Mouse (Mus musculus): ENCODE data around the gene Diexf. TPM values are rescaled to one million over a fixed set of nuclear protein-coding genes. Genes with fewer than 3 reads are reported as not detected.

Gene Diexf
- polyA plus RNA-seq, 1 experiment from 2014 or later, result 9.6 TPM

DNA sequence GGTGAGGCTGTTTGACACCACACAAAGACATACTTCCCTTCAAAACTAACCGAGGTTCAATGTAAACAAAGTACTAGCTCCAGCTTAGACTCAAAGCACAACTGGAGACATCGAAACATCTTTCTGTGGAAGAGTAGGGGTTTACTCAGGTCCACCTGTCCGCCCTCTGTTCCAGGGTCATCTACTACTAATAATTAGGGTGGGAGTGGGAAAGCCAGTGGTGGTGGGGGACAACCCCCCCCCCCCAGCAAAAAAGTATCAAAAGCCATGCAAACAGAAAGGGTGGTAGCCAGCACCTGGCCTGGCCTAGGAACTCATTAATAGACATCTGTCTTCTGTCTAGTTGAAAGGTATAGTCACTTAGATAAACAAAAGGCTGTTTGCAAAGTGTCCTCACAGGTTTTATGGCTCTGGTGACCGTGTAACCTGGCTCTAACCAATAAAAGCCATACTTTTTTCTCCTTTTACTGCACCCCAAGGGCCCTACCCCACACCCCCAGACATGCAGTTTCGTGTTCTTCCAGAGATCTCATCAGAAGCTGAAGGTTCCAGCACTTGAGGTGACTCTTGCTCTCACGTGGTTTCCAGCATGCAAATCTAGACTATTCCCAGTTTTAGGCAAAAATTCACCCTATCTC, 1.4 kb upstream of the Diexf start:
- DNase-seq (ENCODE audit: low spot score) (no peak), ATAC-seq (ENCODE audit: low read depth) (no peak)
- no peak overlapping the region for H3K9ac ChIP-seq (ENCODE audit: low read depth, low read length)
- H3K36me3 ChIP-seq (ENCODE audit: control insufficient read depth, insufficient read depth, low read length), result peaks cover 19% of the 10 kb centered on the region
- no peaks in the 10 kb centered on the region for H3K9me3 ChIP-seq (ENCODE audit: control insufficient read depth, low read length)
- peaks cover 5% of the 10 kb centered on the region; the same call in 1 of the 2 replicates for H3K4me1 ChIP-seq (ENCODE audit: control insufficient read depth, insufficient read depth, low read length)
- no peak overlapping the region for H3K27ac ChIP-seq (replicated peaks; ENCODE audit: low read depth, low read length)
- H3K4me2 ChIP-seq (ENCODE audit: low read depth, low read length), result no peak overlapping the region
- no peak overlapping the region for H3K4me3 ChIP-seq (ENCODE audit: low read depth, low read length)
- H3K27me3 ChIP-seq (replicated peaks; ENCODE audit: control insufficient read depth, insufficient read depth, low read length), result no peaks in the 10 kb centered on the region
- WGBS, result 74% methylated on average over 6 of the region's 6 CpGs

DNA sequence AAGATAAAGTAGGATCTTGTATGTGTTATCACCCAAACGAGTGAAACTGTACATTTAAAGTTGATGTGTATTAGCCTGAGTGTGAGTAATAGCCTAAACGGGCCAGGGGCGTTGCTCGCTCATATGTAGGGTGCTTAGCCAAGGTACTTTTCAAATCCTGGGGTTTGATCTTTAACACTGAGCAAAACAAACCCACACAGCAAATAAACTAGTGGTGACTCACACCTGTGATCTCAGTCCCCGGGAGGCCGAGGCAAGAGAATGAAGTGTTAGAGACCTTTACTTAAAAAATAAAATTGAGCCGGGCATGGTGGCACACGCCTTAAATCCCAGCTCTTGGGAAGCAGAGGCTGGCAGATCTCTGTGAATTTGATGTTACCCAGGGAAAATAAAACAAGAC, 767 bp upstream of the Diexf start:
- H3K36me3 ChIP-seq (ENCODE audit: control insufficient read depth, insufficient read depth, low read length), result peaks cover 19% of the 10 kb centered on the region

DNA sequence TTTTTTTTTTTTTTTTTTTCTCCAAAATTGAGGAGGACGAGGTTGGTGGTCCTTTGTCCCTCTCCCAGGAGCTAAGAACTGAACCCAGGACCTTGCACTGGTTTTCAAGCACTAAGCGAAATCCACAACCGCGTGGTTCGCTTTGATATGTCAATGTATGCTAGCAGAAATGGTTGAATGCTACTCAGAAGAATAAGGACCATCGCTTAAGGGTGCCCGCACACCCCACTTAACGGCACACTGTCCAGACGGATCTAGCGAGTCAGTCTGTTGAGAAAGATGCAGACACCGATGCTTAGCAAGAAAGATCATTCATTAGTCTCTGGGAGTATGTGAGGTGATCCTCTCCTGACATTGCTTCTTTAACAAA, 369 bp upstream of the Diexf start:
- H3K4me1 ChIP-seq (ENCODE audit: control insufficient read depth, insufficient read depth, low read length), result peaks cover 5% of the 10 kb centered on the region; the same call in 1 of the 2 replicates
- H3K4me2 ChIP-seq (ENCODE audit: low read depth, low read length), result peak overlapping the region; percentile 67
- no peaks in the 10 kb centered on the region for H3K27me3 ChIP-seq (replicated peaks; ENCODE audit: control insufficient read depth, insufficient read depth, low read length)
- peak; percentile 27 for ATAC-seq (ENCODE audit: low read depth)
- no peaks in the 10 kb centered on the region for H3K9me3 ChIP-seq (ENCODE audit: control insufficient read depth, low read length)
- no peak for DNase-seq (ENCODE audit: low spot score)
- 30% methylated on average over 11 of the region's 11 CpGs for WGBS
- H3K4me3 ChIP-seq (ENCODE audit: low read depth, low read length), result peak overlapping the region; percentile 100
- no peak overlapping the region for H3K27ac ChIP-seq (replicated peaks; ENCODE audit: low read depth, low read length)
- peak overlapping the region; percentile 58; the same call in 1 of the 2 replicates for H3K9ac ChIP-seq (ENCODE audit: low read depth, low read length)
- peaks cover 19% of the 10 kb centered on the region for H3K36me3 ChIP-seq (ENCODE audit: control insufficient read depth, insufficient read depth, low read length)

More for the DNA sequence above, 767 bp upstream of the Diexf start:
- Histone ChIP-seq H3K9me3 (ENCODE audit: control insufficient read depth, low read length) (no peaks in the 10 kb centered on the region), H3K4me3 (ENCODE audit: low read depth, low read length) (no peak overlapping the region), H3K27me3 (replicated peaks; ENCODE audit: control insufficient read depth, insufficient read depth, low read length) (no peaks in the 10 kb centered on the region), H3K4me1 (ENCODE audit: control insufficient read depth, insufficient read depth, low read length) (peaks cover 5% of the 10 kb centered on the region; the same call in 1 of the 2 replicates), H3K9ac (ENCODE audit: low read depth, low read length) (no peak overlapping the region), H3K4me2 (ENCODE audit: low read depth, low read length) (peak overlapping the region; percentile 67), H3K27ac (replicated peaks; ENCODE audit: low read depth, low read length) (no peak overlapping the region)
- ATAC-seq (ENCODE audit: low read depth) (no peak), DNase-seq (ENCODE audit: low spot score) (no peak)
- WGBS, result 85% methylated on average over 8 of the region's 8 CpGs

DNA sequence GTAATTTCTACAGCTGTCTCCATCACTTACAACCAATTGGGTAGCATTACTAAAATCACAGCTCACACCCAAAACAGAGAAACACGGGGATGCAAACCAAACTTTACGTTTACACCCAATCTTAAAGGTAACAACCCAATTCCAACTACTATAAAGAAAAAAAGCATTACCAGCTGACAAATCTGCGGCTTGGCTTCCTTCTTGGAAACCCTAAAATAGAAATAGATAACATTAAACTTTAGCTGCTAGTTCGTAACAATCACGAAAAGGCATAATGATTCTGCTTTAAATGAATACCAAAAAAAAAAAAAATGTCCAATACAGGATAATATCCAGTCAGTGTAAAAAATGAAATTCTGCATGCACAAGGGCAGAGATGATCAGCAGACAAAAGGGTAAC, 751 bp downstream of the Diexf start:
- DNase-seq (ENCODE audit: low spot score) (no peak), ATAC-seq (ENCODE audit: low read depth) (no peak)

DNA sequence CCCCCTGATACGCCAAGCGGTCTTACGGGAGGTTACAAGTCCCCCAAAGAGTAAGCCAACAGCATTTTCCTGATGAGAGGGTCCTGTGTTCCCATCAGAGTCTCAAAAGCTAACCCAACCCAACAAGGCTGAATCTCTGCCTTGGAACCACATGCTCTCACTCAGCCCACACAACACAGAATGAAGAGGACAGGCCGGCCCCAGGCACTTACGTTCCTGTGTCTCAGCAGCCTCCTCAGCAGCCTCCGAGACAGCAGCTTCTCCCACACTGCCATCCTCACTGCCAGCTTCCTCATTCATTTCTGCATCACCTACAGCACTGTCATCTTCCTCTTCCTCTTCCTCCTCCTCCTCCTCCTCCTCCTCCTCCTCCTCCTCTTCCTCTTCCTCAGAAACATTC, 2.0 kb downstream of the Diexf start:
- no peak for ATAC-seq (ENCODE audit: low read depth)

More for the DNA sequence above, 751 bp downstream of the Diexf start:
- Histone ChIP-seq H3K4me3 (ENCODE audit: low read depth, low read length) (peak overlapping the region; percentile 100), H3K9ac (ENCODE audit: low read depth, low read length) (peak overlapping the region; percentile 87), H3K4me2 (ENCODE audit: low read depth, low read length) (peak overlapping the region; percentile 67), H3K27me3 (replicated peaks; ENCODE audit: control insufficient read depth, insufficient read depth, low read length) (no peaks in the 10 kb centered on the region), H3K4me1 (ENCODE audit: control insufficient read depth, insufficient read depth, low read length) (peaks cover 5% of the 10 kb centered on the region; the same call in 1 of the 2 replicates), H3K27ac (replicated peaks; ENCODE audit: low read depth, low read length) (no peak overlapping the region), H3K9me3 (ENCODE audit: control insufficient read depth, low read length) (no peaks in the 10 kb centered on the region), H3K36me3 (ENCODE audit: control insufficient read depth, insufficient read depth, low read length) (peaks cover 28% of the 10 kb centered on the region)
- WGBS, result 22% methylated on average over 5 of the region's 5 CpGs

DNA sequence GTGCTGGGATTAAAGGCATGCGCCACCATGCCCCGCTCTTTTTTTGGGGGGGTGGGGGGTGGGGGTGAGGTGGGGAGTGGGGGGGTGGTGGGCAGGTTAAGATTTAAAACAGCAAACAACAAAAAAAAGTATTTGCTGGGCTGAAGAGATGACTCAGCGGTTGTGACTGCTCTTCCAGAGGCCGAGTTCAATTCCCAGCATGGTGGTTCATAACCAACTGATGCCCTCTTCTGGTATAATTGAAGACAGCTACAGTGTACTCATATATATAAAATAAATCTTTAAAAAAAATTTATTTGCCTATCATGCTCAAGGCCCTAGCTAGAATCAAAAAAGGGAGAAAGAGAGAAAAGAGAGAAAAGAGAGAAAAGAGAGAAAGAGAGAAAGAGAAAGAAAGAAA, 4.2 kb downstream of the Diexf start:
- H3K36me3 ChIP-seq (ENCODE audit: control insufficient read depth, insufficient read depth, low read length), result peaks cover 62% of the 10 kb centered on the region
- H3K4me2 ChIP-seq (ENCODE audit: low read depth, low read length), result no peak overlapping the region
- WGBS, result 70% methylated on average over 4 of the region's 4 CpGs

More for the DNA sequence above, 2.0 kb downstream of the Diexf start:
- DNase-seq (ENCODE audit: low spot score), result no peak
- WGBS, result 93% methylated on average over 6 of the region's 6 CpGs
- no peaks in the 10 kb centered on the region for H3K9me3 ChIP-seq (ENCODE audit: control insufficient read depth, low read length)
- no peaks in the 10 kb centered on the region for H3K27me3 ChIP-seq (replicated peaks; ENCODE audit: control insufficient read depth, insufficient read depth, low read length)
- H3K36me3 ChIP-seq (ENCODE audit: control insufficient read depth, insufficient read depth, low read length), result peaks cover 41% of the 10 kb centered on the region
- H3K9ac ChIP-seq (ENCODE audit: low read depth, low read length), result no peak overlapping the region
- no peak overlapping the region for H3K27ac ChIP-seq (replicated peaks; ENCODE audit: low read depth, low read length)
- no peak overlapping the region for H3K4me2 ChIP-seq (ENCODE audit: low read depth, low read length)
- H3K4me3 ChIP-seq (ENCODE audit: low read depth, low read length), result no peak overlapping the region
- peaks cover 5% of the 10 kb centered on the region; the same call in 1 of the 2 replicates for H3K4me1 ChIP-seq (ENCODE audit: control insufficient read depth, insufficient read depth, low read length)

DNA sequence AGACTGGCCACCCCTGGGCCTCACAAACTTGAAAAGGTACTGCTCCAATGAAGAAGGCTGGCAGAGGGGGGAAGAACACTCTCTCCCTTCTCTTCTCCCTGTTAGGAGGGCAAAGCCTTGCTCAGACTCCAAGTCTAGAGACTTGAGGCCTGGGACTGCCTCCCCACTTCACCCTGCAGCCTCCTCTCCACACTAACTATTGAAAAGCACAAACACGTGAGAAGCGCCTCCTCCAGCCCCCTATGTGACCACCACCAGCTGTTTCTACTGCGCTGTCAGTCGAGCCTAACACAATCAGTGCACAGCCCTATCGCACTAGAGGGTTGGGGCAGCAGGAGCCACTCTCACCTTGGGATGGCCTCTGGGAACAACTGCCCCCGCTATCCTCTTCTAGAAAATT, 6.8 kb downstream of the Diexf start:
- 87% methylated on average over 6 of the region's 6 CpGs for WGBS
- H3K4me1 ChIP-seq (ENCODE audit: control insufficient read depth, insufficient read depth, low read length), result no peaks in the 10 kb centered on the region
- peaks cover 86% of the 10 kb centered on the region for H3K36me3 ChIP-seq (ENCODE audit: control insufficient read depth, insufficient read depth, low read length)
- H3K4me2 ChIP-seq (ENCODE audit: low read depth, low read length), result no peak overlapping the region
- no peak overlapping the region for H3K4me3 ChIP-seq (ENCODE audit: low read depth, low read length)
- no peak overlapping the region for H3K27ac ChIP-seq (replicated peaks; ENCODE audit: low read depth, low read length)
- no peak for ATAC-seq (ENCODE audit: low read depth)
- no peaks in the 10 kb centered on the region for H3K27me3 ChIP-seq (replicated peaks; ENCODE audit: control insufficient read depth, insufficient read depth, low read length)
- no peak overlapping the region for H3K9ac ChIP-seq (ENCODE audit: low read depth, low read length)
- no peaks in the 10 kb centered on the region for H3K9me3 ChIP-seq (ENCODE audit: control insufficient read depth, low read length)
- DNase-seq (ENCODE audit: low spot score), result no peak

More for the DNA sequence above, 4.2 kb downstream of the Diexf start:
- Histone ChIP-seq H3K27ac (replicated peaks; ENCODE audit: low read depth, low read length) (no peak overlapping the region), H3K4me1 (ENCODE audit: control insufficient read depth, insufficient read depth, low read length) (peaks cover 5% of the 10 kb centered on the region; the same call in 1 of the 2 replicates), H3K9me3 (ENCODE audit: control insufficient read depth, low read length) (no peaks in the 10 kb centered on the region), H3K27me3 (replicated peaks; ENCODE audit: control insufficient read depth, insufficient read depth, low read length) (no peaks in the 10 kb centered on the region), H3K9ac (ENCODE audit: low read depth, low read length) (no peak overlapping the region), H3K4me3 (ENCODE audit: low read depth, low read length) (no peak overlapping the region)
- DNase-seq (ENCODE audit: low spot score) (peak; percentile 22), ATAC-seq (ENCODE audit: low read depth) (no peak)

DNA sequence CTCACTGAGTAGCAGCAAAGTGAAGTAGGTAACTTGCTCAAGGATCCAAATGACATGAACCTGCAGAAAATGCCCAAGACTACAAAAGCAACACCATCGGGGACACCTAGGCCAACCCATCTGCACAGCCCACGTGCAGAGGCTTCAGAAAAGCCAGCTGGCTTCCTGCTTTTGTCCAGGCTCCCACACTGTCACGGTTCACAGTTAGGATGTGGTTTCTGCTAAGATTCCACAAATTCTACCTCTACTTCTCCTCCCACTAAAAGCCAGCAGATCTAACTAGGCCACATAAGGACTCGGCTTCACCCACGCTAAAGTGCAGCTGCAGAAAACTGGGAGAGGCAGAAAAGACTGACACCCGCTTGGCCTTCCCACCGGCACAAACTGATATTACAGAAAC, 7.3 kb downstream of the Diexf start:
- Histone ChIP-seq H3K27ac (replicated peaks; ENCODE audit: low read depth, low read length) (no peak overlapping the region), H3K4me3 (ENCODE audit: low read depth, low read length) (no peak overlapping the region), H3K36me3 (ENCODE audit: control insufficient read depth, insufficient read depth, low read length) (peaks cover 86% of the 10 kb centered on the region), H3K4me1 (ENCODE audit: control insufficient read depth, insufficient read depth, low read length) (no peaks in the 10 kb centered on the region), H3K4me2 (ENCODE audit: low read depth, low read length) (no peak overlapping the region), H3K9ac (ENCODE audit: low read depth, low read length) (no peak overlapping the region), H3K9me3 (ENCODE audit: control insufficient read depth, low read length) (no peaks in the 10 kb centered on the region), H3K27me3 (replicated peaks; ENCODE audit: control insufficient read depth, insufficient read depth, low read length) (no peaks in the 10 kb centered on the region)
- ATAC-seq (ENCODE audit: low read depth), result no peak
- DNase-seq (ENCODE audit: low spot score), result no peak
- WGBS, result 89% methylated on average over 7 of the region's 7 CpGs

DNA sequence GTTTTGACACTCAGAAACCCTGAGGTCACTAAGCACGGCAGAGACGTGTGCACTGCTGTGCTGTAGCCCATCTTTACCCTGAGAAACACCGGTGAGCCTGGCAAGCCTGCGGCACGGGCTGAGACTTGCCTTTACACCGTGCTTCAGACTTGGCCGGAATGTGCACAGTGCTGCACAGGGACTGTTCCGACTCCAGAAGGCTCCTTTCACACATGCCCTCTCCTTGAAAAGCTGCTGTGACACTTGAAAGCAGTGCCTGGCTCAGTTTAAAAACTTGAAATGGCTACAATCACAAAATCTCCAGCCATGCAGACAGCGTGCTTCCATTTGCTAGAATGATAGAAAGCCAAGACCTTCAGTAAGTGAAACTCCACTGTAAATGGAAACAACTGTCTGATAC, 18.0 kb downstream of the Diexf start:
- Histone ChIP-seq H3K27me3 (replicated peaks; ENCODE audit: control insufficient read depth, insufficient read depth, low read length) (no peaks in the 10 kb centered on the region), H3K9ac (ENCODE audit: low read depth, low read length) (no peak overlapping the region), H3K27ac (replicated peaks; ENCODE audit: low read depth, low read length) (no peak overlapping the region), H3K4me3 (ENCODE audit: low read depth, low read length) (no peak overlapping the region), H3K4me2 (ENCODE audit: low read depth, low read length) (no peak overlapping the region), H3K4me1 (ENCODE audit: control insufficient read depth, insufficient read depth, low read length) (no peaks in the 10 kb centered on the region), H3K36me3 (ENCODE audit: control insufficient read depth, insufficient read depth, low read length) (peaks cover 100% of the 10 kb centered on the region), H3K9me3 (ENCODE audit: control insufficient read depth, low read length) (no peaks in the 10 kb centered on the region)
- WGBS, result 90% methylated on average over 9 of the region's 9 CpGs
- ATAC-seq (ENCODE audit: low read depth), result no peak
- no peak for DNase-seq (ENCODE audit: low spot score)
